Mouse (Mus musculus) lung, embryonic 14.5 days (tissue): Measurements from ENCODE around the gene Gab2. TPM values are rescaled to one million over a fixed set of nuclear protein-coding genes. Genes with fewer than 3 reads are reported as not detected.

Source experiments
- ATAC-seq: fragments of 200-750 bp; cut with Nextera tagmentation; 2 replicates; pipeline ENCODE4 v1.8.0; 2017; ENCODE audit warnings: mild to moderate bottlenecking, moderate TSS enrichment, moderate library complexity; ENCODE audit not compliant: insufficient read depth
- DNase-seq: peaks from one replicate; pipeline ENCODE4 v3.0.0-alpha.2; 2015
- H3K27ac ChIP-seq: fragments of 300-500 bp; sonication (generic); 2 replicates; pipeline ENCODE4 v1.5.1; 2014; ENCODE audit warnings: low read depth, mild to moderate bottlenecking, moderate library complexity
- H3K27me3 ChIP-seq: fragments of 300-500 bp; sonication (generic); 2 replicates; pipeline ENCODE4 v1.6.1; 2014; ENCODE audit warnings: low read length, control low read depth; ENCODE audit not compliant: insufficient read depth
- H3K36me3 ChIP-seq: fragments of 300-500 bp; sonication (generic); 2 replicates; pipeline ENCODE4 v1.6.1; 2014; ENCODE audit warnings: control low read depth; ENCODE audit not compliant: insufficient read depth
- H3K4me1 ChIP-seq: fragments of 300-500 bp; sonication (generic); 2 replicates; pipeline ENCODE4 v1.6.1; 2014; ENCODE audit warnings: antibody characterized with exemption, control low read depth; ENCODE audit not compliant: insufficient read depth
- H3K4me2 ChIP-seq: fragments of 300-500 bp; sonication (generic); 2 replicates; pipeline ENCODE4 v1.6.1; 2014; ENCODE audit warnings: mild to moderate bottlenecking
- H3K4me3 ChIP-seq: fragments of 300-500 bp; sonication (generic); 2 replicates; pipeline ENCODE4 v1.5.1; 2014; ENCODE audit warnings: low read depth, low read length
- H3K9ac ChIP-seq: fragments of 300-500 bp; sonication (generic); 2 replicates; pipeline ENCODE4 v1.6.1; 2014
- H3K9me3 ChIP-seq: fragments of 300-500 bp; sonication (generic); 2 replicates; pipeline ENCODE4 v1.6.1; 2016; ENCODE audit warnings: low read depth, low read length, control low read depth
- CTCF ChIP-seq: IDR thresholded peaks from 2 replicates; pipeline ENCODE4 v1.5.1; 2016; ENCODE audit warnings: antibody characterized with exemption, low read depth
- whole genome bisulfite sequencing: fragments of 180-500 bp; shearing (Covaris S2); extraction: QIAGEN DNeasy Blood & Tissue Kit; methylation state at CpG from one replicate; pipeline ENCODE4 v1.1.7; 2014; 5-methylcytosine and 5-hydroxymethylcytosine counted together
- polyA plus RNA-seq: library from polyadenylated mRNA; unstranded; fragments of >200 nt; fragmentation: Nextera tagmentation; extraction: Ambion mirVana; gene quantifications from 2 replicates; pipeline ENCODE4 v1.2.1, GENCODE M21; 2014

Gab2 gene
- polyA plus RNA-seq, 1 experiment from 2014 or later = 9.3 TPM

DNA sequence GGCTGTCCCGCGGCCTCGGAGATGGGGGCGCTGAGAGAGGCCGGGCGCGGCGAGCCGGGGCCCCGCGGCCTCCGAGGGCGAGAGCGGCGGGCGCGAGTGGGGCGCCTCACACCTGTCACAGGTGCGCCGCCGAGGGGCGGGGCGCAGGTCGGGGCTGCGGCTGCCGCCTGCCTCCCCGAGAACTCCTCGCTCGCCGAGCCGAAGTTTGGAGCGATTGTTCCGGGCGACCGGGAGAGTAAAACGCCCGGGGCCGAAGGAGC is 503 bp downstream of the Gab2 start:
- TF ChIP-seq CTCF = no peak
- Histone ChIP-seq H3K27me3 (no peaks in the 10 kb centered on the region), H3K36me3 (no peaks in the 10 kb centered on the region), H3K4me2 (peak overlapping the region; percentile 78), H3K9me3 (no peaks in the 10 kb centered on the region), H3K4me1 (0 out of 2 replicates have a peak, but pooled peaks cover 5% of the 10 kb centered on the region), H3K9ac (peak overlapping the region; percentile 95), H3K27ac (peak overlapping the region; percentile 94), H3K4me3 (peak overlapping the region; percentile 94)
- ATAC-seq (no peak), DNase-seq (no peak)
- under 1% methylated on average over 37 of the region's 38 CpGs for WGBS

GRCm38 (mm10) chr7:97082219-97083101 is 1.1 kb downstream of the Gab2 start:
- peak; percentile 84 for ATAC-seq

DNA sequence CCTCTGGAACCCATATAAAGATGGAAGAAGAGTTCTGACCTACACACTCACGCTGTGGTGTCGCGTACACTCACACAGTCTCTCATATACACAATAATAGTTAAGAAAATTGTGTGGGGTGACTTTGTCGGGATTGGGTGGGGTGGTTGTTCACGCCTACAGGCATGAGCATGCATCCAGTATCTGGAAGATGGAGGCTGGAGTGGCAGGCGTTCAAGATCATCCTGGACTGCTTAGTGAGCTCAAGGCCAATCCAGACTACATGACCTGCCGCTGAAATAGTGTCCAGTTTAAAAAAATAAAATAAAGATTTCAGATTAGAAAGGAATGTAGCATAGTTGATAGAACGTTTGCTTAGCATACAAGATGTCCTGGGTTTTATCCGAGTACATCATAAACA is 2.2 kb downstream of the Gab2 start:
- TF ChIP-seq CTCF = no peak
- ATAC-seq (no peak), DNase-seq (no peak)
- H3K27ac ChIP-seq = peak overlapping the region; percentile 94; the same call in 1 of the 2 replicates
- no peaks in the 10 kb centered on the region for H3K9me3 ChIP-seq
- no peak overlapping the region for H3K9ac ChIP-seq
- H3K4me3 ChIP-seq = no peak overlapping the region
- no peaks in the 10 kb centered on the region for H3K36me3 ChIP-seq
- 0 out of 2 replicates have a peak, but pooled peaks cover 5% of the 10 kb centered on the region for H3K4me1 ChIP-seq
- 63% methylated on average over 9 of the region's 9 CpGs for WGBS
- no peaks in the 10 kb centered on the region for H3K27me3 ChIP-seq
- H3K4me2 ChIP-seq = peak overlapping the region; percentile 78

More at GRCm38 (mm10) chr7:97082219-97083101, 1.1 kb downstream of the Gab2 start:
- H3K36me3 ChIP-seq = no peaks in the 10 kb centered on the region
- peak overlapping the region; percentile 94 for H3K4me3 ChIP-seq
- H3K4me2 ChIP-seq = peak overlapping the region; percentile 78
- no peak for TF ChIP-seq CTCF
- H3K27me3 ChIP-seq = no peaks in the 10 kb centered on the region
- peak overlapping the region; percentile 95 for H3K9ac ChIP-seq
- H3K27ac ChIP-seq = peak overlapping the region; percentile 94
- under 1% methylated on average over 40 of the region's 40 CpGs for WGBS
- H3K9me3 ChIP-seq = no peaks in the 10 kb centered on the region
- peak; percentile 91 for DNase-seq
- 0 out of 2 replicates have a peak, but pooled peaks cover 5% of the 10 kb centered on the region for H3K4me1 ChIP-seq

DNA sequence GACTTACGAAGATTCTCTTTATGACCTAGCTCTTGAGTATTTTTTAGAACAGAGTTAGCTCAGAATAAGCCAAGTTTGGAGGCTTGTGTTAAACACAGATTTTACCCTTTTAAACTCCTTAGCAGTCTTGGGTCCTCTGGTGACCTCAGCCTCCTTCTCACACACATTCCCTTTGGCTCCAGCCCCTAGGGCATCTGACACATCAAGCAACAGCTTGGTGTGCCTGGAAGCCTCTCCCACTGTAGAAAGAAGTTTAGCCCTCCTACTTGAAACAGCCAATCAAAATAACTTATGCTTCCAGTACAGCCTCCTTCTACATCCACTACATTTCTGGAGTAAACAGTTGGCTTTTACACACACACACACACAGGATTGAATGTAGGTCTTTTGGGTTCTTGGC is 2.8 kb downstream of the Gab2 start:
- H3K4me1 ChIP-seq = 0 out of 2 replicates have a peak, but pooled peaks cover 5% of the 10 kb centered on the region
- H3K4me3 ChIP-seq = no peak overlapping the region
- ATAC-seq (peak; percentile 26; the same call in 1 of the 2 replicates), DNase-seq (peak; percentile 73)
- no peaks in the 10 kb centered on the region for H3K9me3 ChIP-seq
- 0 out of 2 replicates have a peak overlapping the region, but pooled peaks have one; percentile 1 for H3K27ac ChIP-seq
- H3K27me3 ChIP-seq = no peaks in the 10 kb centered on the region
- H3K9ac ChIP-seq = no peak overlapping the region
- H3K36me3 ChIP-seq = no peaks in the 10 kb centered on the region
- whole genome bisulfite sequencing = 60% methylated on average over 1 of the region's 1 CpGs
- H3K4me2 ChIP-seq = no peak overlapping the region; the same call in 1 of the 2 replicates
- TF ChIP-seq CTCF = no peak

DNA sequence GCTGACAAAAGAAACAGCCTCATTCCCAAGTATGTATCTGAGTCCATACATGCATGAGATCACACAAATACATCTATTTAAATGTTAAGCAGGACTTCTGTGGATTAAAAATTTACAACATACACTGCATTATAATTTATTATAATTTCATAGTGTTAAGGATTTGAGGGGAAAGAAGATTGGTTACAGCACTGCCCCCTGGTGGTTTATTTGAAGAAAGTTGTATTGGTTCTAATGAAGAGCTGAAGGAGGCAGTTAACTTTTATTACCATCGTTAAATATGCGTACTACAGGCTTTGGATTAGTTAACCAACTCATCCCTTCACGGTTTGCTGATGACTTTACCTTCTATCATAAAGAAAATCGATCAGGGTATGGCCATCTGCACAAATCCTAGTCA is 3.9 kb downstream of the Gab2 start:
- TF ChIP-seq CTCF = peak; percentile 61
- Histone ChIP-seq H3K4me1 (0 out of 2 replicates have a peak, but pooled peaks cover 5% of the 10 kb centered on the region), H3K27ac (no peak overlapping the region), H3K36me3 (no peaks in the 10 kb centered on the region), H3K9me3 (no peaks in the 10 kb centered on the region), H3K4me2 (no peak overlapping the region), H3K27me3 (no peaks in the 10 kb centered on the region), H3K9ac (no peak overlapping the region), H3K4me3 (no peak overlapping the region)
- DNase-seq (peak; percentile 63), ATAC-seq (no peak)
- 24% methylated on average over 4 of the region's 4 CpGs for WGBS

- no peak overlapping the region for H3K4me2 ChIP-seq
- DNase-seq = no peak
- no peak overlapping the region for H3K4me3 ChIP-seq
- no peaks in the 10 kb centered on the region for H3K36me3 ChIP-seq
- no peak overlapping the region for H3K9ac ChIP-seq
- H3K27ac ChIP-seq = no peak overlapping the region
- WGBS = 74% methylated on average over 3 of the region's 3 CpGs
- no peak for ATAC-seq
- no peaks in the 10 kb centered on the region for H3K27me3 ChIP-seq
- no peak for TF ChIP-seq CTCF
- H3K4me1 ChIP-seq = 0 out of 2 replicates have a peak, but pooled peaks cover 3% of the 10 kb centered on the region
- no peaks in the 10 kb centered on the region for H3K9me3 ChIP-seq
Measured at GRCm38 (mm10) chr7:97094241-97094640, 12.9 kb downstream of the Gab2 start.

GRCm38 (mm10) chr7:97108119-97108518 is 26.7 kb downstream of the Gab2 start:
- no peaks in the 10 kb centered on the region for H3K9me3 ChIP-seq
- H3K4me1 ChIP-seq = no peaks in the 10 kb centered on the region
- no peak for DNase-seq
- H3K9ac ChIP-seq = no peak overlapping the region
- no peak for TF ChIP-seq CTCF
- H3K27ac ChIP-seq = no peak overlapping the region
- H3K27me3 ChIP-seq = no peaks in the 10 kb centered on the region
- no peak for ATAC-seq
- WGBS = 88% methylated on average over 3 of the region's 3 CpGs
- no peak overlapping the region for H3K4me2 ChIP-seq
- H3K4me3 ChIP-seq = no peak overlapping the region
- H3K36me3 ChIP-seq = no peaks in the 10 kb centered on the region
